Mouse (Mus musculus) spleen, adult 2 months (tissue): ENCODE results near the gene Slc16a6.

Experiments
- CTCF ChIP-seq: fragments of 200-500 bp; IDR thresholded peaks from 2 replicates; pipeline ENCODE4 v1.5.1; 2011; ENCODE audit warnings: mild to moderate bottlenecking, inconsistent platforms; ENCODE audit not compliant: insufficient read depth, insufficient read length, insufficient replicate concordance; ENCODE audit errors: extremely low read depth
- POLR2A ChIP-seq: fragments of 200-500 bp; IDR thresholded peaks from 2 replicates; pipeline ENCODE4 v1.6.1; 2011; ENCODE audit warnings: low read depth, low read length, inconsistent platforms

- TF ChIP-seq CTCF (no peak), POLR2A (no peak)
Measured at GRCm38 (mm10) chr11:109440641-109441040, 32.8 kb downstream of the Slc16a6 start.
